ENCODE assay signal across 8 mouse cellular contexts in the genomic region with DNA sequence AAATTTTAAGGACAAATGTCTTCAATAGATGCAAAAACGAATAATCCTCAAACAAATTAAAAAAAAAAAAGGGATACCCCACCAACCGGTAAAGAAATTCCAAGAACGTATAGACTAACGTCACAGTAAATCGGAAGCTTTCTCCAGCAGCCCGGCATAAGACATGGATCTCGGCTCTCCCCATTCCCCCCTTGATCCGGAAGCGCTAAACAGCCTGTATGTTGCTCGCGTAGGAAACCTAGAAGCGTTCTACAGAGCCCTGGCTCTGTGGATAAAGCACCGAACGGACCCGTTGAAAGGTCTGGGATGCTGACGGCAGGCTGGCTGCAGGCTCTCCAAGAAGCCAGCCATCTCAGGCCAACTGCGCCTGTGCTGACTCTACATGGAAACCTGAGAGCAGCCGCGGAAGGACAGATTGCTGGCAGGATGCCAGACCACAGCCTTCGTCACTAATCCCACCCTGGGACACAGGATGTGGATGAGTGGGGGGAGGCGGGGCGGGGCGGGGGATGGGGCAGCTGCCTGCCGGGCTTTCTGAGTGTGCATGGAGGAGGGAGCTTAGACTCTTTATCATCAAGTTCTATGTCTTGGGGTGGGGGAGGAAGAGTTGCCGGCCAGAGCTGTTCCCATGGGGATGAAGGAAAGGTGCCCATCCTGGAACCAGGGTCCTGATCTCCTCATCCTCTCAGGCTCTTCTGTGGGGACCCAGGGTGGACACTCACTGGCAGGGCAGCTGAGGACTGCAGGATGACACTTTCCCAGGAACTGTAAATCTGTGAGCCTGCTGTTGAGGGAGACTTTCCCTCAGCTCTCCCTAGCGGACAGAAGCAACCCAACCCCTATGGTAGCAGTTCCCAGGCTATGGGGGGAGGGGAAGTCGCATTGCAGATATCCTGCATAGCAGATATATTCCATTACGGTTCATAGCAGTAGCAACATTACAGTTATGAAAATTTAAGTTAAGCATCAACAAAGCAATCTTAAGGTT. TPM values are rescaled to one million over a fixed set of nuclear protein-coding genes. Genes with fewer than 3 reads are reported as not detected.
A peak's percentile ranks its signal among the peaks of the same experiment; 100 is the strongest.
DNase-seq lines count a peak whose midpoint lies in the region; ATAC-seq and TF ChIP-seq lines count a peak whose summit lies in the region.

No protein-coding gene starts in this region.

- peak overlapping the region; percentile 62; the same call in 1 of the 2 replicates for H3K9ac ChIP-seq in embryonic facial prominence, embryonic 13.5 days
- no peak overlapping the region for H3K9ac ChIP-seq in liver, embryonic 14.5 days (replicated peaks)
- peak overlapping the region; percentile 45; the same call in 1 of the 2 replicates for H3K9ac ChIP-seq in neural tube, embryonic 12.5 days

- 2% methylated on average over 28 of the region's 28 CpGs for WGBS in embryonic facial prominence, embryonic 13.5 days
- WGBS in heart, embryonic 10.5 days: 3% methylated on average over 28 of the region's 28 CpGs
- whole genome bisulfite sequencing in liver, embryonic 14.5 days (ENCODE audit: insufficient replicate concordance): 6% methylated on average over 28 of the region's 28 CpGs
- WGBS in neural tube, embryonic 12.5 days: 5% methylated on average over 28 of the region's 28 CpGs

- peak overlapping the region; percentile 96 for H3K27ac ChIP-seq in embryonic facial prominence, embryonic 13.5 days
- peak overlapping the region; percentile 91 for H3K27ac ChIP-seq in heart, embryonic 10.5 days
- no peak overlapping the region for H3K27ac ChIP-seq in liver, embryonic 14.5 days
- H3K27ac ChIP-seq in neural tube, embryonic 12.5 days: peak overlapping the region; percentile 60

- H3K4me3 ChIP-seq in embryonic facial prominence, embryonic 13.5 days: peak overlapping the region; percentile 37
- peak overlapping the region; percentile 58 for H3K4me3 ChIP-seq in heart, embryonic 10.5 days
- H3K4me3 ChIP-seq in liver, embryonic 14.5 days (ENCODE audit: insufficient read depth in 1 of 2, low read depth in 2 of 2, low read length in 2 of 2): peak overlapping the region in 1 of 2 experiments; percentile 48; a peak in 2 of 4 replicates
- peak overlapping the region; percentile 24 for H3K4me3 ChIP-seq in neural tube, embryonic 12.5 days

- TF ChIP-seq CTCF in liver, embryonic 14.5 days (IDR thresholded peaks at IDR 0.05; ENCODE audit: low read depth): peak; percentile 25; the same call in 1 of the 2 replicates

- DNase-seq in urinary bladder, adult 18-20 months (ENCODE audit: low spot score in 2 of 2): peak; percentile 33 to 75
- DNase-seq in urinary bladder, adult 2 months (ENCODE audit: low spot score): no peak
- DNase-seq in heart, embryonic 10.5 days (ENCODE audit: low spot score): peak; percentile 97
- DNase-seq in kidney, adult 8-10 months: peak; percentile 69 to 72
- no peak for DNase-seq in liver, embryonic 14.5 days (ENCODE audit: low read depth in 3 of 3, low spot score in 3 of 3)
- peak; percentile 71 for DNase-seq in thymus, postnatal 0 days (ENCODE audit: low spot score)

- H3K36me3 ChIP-seq in embryonic facial prominence, embryonic 13.5 days: no peaks in the 10 kb centered on the region
- no peaks in the 10 kb centered on the region for H3K36me3 ChIP-seq in heart, embryonic 10.5 days
- no peaks in the 10 kb centered on the region for H3K36me3 ChIP-seq in liver, embryonic 14.5 days (replicated peaks; ENCODE audit: control insufficient read depth, insufficient read depth, low read depth)
- H3K36me3 ChIP-seq in neural tube, embryonic 12.5 days: no peaks in the 10 kb centered on the region

- peak overlapping the region; percentile 58 for H3K4me2 ChIP-seq in embryonic facial prominence, embryonic 13.5 days
- H3K4me2 ChIP-seq in liver, embryonic 14.5 days (ENCODE audit: low read depth): peak overlapping the region; percentile 38; the same call in 1 of the 2 replicates
- H3K4me2 ChIP-seq in neural tube, embryonic 12.5 days (replicated peaks): peak overlapping the region; percentile 52

- peak; percentile 84 for ATAC-seq in embryonic facial prominence, embryonic 13.5 days (ENCODE audit: insufficient number of reproducible peaks, insufficient read depth, low FRiP score, low TSS enrichment, low read depth)
- ATAC-seq in liver, embryonic 14.5 days (ENCODE audit: insufficient read depth): peak; percentile 45
- peak; percentile 88 for ATAC-seq in neural tube, embryonic 12.5 days (ENCODE audit: low FRiP score, low read depth)

- peaks cover 32% of the 10 kb centered on the region for H3K4me1 ChIP-seq in embryonic facial prominence, embryonic 13.5 days
- peaks cover 27% of the 10 kb centered on the region for H3K4me1 ChIP-seq in heart, embryonic 10.5 days
- peaks cover 0 to 6% of the 10 kb centered on the region in 2 experiments; a peak in 1 of 4 replicates for H3K4me1 ChIP-seq in liver, embryonic 14.5 days (replicated peaks; ENCODE audit: control insufficient read depth in 2 of 2, insufficient read depth in 2 of 2, low read length in 1 of 2)
- H3K4me1 ChIP-seq in neural tube, embryonic 12.5 days: peaks cover 23% of the 10 kb centered on the region

- no peaks in the 10 kb centered on the region for H3K9me3 ChIP-seq in embryonic facial prominence, embryonic 13.5 days
- H3K9me3 ChIP-seq in heart, embryonic 10.5 days: no peaks in the 10 kb centered on the region
- H3K9me3 ChIP-seq in liver, embryonic 14.5 days (ENCODE audit: control insufficient read depth, low read length): no peaks in the 10 kb centered on the region
- H3K9me3 ChIP-seq in neural tube, embryonic 12.5 days: no peaks in the 10 kb centered on the region

- no peaks in the 10 kb centered on the region for H3K27me3 ChIP-seq in embryonic facial prominence, embryonic 13.5 days
- H3K27me3 ChIP-seq in heart, embryonic 10.5 days (ENCODE audit: insufficient read depth, poor library complexity, severe bottlenecking): peaks cover 8% of the 10 kb centered on the region; the same call in 1 of the 2 replicates
- peaks cover 3% of the 10 kb centered on the region for H3K27me3 ChIP-seq in liver, embryonic 14.5 days (ENCODE audit: control insufficient read depth, insufficient read depth, low read length)
- H3K27me3 ChIP-seq in neural tube, embryonic 12.5 days (replicated peaks): no peaks in the 10 kb centered on the region

- TF ChIP-seq EP300 in liver, embryonic 14.5 days (IDR thresholded peaks at IDR 0.05; ENCODE audit: low read depth): no peak

RNA-seq across cellular contexts. Expression of gene Prr5, which starts 15.1 kb away (rescaled TPM):
- polyA plus RNA-seq in urinary bladder, adult 2 months (2012; rRNA removed): 9.1 and 9.4 TPM in 2 replicates
- 18.8 and 20.7 TPM in 2 replicates for polyA plus RNA-seq in embryonic facial prominence, embryonic 13.5 days (2015; fragmentation: Nextera tagmentation; extraction: Ambion mirVana)
- polyA plus RNA-seq in heart, embryonic 10.5 days (2016; fragmentation: Nextera tagmentation; extraction: Ambion mirVana): 30.6 and 33.1 TPM in 2 replicates
- polyA plus RNA-seq in liver, embryonic 14.5 days (2012; rRNA removed): 5.2 and 6.6 TPM in 2 replicates
- 3.0 and 3.7 TPM in 2 replicates for polyA plus RNA-seq in liver, embryonic 14.5 days (2014; fragmentation: Nextera tagmentation; extraction: Ambion mirVana)
- 21.0 and 21.4 TPM in 2 replicates for polyA plus RNA-seq in neural tube, embryonic 12.5 days (2016; fragmentation: Nextera tagmentation; extraction: Ambion mirVana)
- 13.3 and 13.7 TPM in 2 replicates for polyA plus RNA-seq in thymus, postnatal 0 days (2015; fragmentation: Nextera tagmentation; extraction: Ambion mirVana)

Comparison
In these comparisons a context has a peak if more than half of its experiments do, and no peak if none do; other contexts are left out.
1. DNase-seq: peak in urinary bladder, adult 18-20 months (2 of 2), heart, embryonic 10.5 days (single experiment), kidney, adult 8-10 months (2 of 2) and thymus, postnatal 0 days (single experiment); none in urinary bladder, adult 2 months (single experiment) and liver, embryonic 14.5 days (0 of 3).
2. Peak in every context shown above with its lines, with median percentiles within 50 percentile points of each other: ATAC-seq and H3K4me2 ChIP-seq.